Mouse (Mus musculus) left cerebral cortex, postnatal 25 days (tissue): Measurements from ENCODE around the gene Gm37240. TPM values are rescaled to one million over a fixed set of nuclear protein-coding genes. Genes with fewer than 3 reads are reported as not detected.
A peak's percentile ranks its signal among the peaks of the same experiment; 100 is the strongest.

Experiments used
- DNase-seq, 2 experiments: peaks; one replicate each; pipeline ENCODE4 v3.0.0; 2022; ENCODE audit warnings: low spot score in 2 of 2, mixed read lengths in 1 of 2
- intact Hi-C: fragments of 180-260 bp; cut with DNase I; formaldehyde crosslinking; loops from one replicate; pipeline ENCODE4 v1.15.1; 2025
- total RNA-seq, 2 experiments: library from RNA; stranded (reverse); gene quantifications; 2 replicates each; pipeline ENCODE4 v1.2.3; 2021

The Gm37240 gene
- total RNA-seq, 2 experiments from 2014 or later = 0.69 to 2.2 TPM

DNA sequence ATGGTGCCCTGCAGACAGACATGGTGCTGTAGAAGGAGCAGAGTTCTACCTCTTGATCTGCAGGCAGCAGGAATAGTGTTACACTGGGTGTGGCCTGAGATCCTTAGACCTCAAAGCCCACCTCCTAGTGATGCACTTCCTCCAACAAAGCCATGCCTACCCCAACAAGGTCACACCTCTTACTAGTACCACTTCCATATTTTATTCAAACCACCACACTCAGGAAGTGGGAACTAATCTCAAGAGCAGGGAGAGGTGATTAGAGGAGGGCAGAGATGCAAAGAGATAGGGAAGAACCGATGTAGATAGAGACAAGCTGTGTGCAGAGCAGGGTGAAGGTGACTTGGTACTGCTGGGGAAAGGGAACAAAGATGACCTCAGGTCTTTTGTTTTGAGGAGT lies 773.8 kb downstream of the Gm37240 start:
- DNase-seq = no peak
- intact Hi-C loops = no loop called here

DNA sequence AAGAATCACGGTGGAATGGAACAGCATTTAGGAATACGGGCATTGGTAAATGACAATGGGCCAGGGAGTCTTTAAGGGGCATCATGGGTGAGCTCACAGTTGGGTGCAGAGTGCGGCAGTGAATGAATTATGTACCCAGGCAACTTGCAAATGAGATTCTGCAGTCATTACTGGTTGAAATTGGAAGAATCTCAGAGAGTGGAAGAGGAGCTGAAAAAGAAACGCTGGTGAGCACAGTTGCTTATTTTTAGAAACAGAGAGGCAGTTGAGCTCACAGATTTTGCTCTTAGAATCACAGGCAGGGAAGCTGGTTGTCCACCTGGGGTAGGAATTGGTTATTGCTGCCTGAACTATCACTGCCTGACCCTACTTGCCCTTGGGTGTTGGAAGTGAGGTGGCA lies 776.6 kb downstream of the Gm37240 start:
- intact Hi-C loops = no loop called here
- DNase-seq = peak; percentile 28 to 76

DNA sequence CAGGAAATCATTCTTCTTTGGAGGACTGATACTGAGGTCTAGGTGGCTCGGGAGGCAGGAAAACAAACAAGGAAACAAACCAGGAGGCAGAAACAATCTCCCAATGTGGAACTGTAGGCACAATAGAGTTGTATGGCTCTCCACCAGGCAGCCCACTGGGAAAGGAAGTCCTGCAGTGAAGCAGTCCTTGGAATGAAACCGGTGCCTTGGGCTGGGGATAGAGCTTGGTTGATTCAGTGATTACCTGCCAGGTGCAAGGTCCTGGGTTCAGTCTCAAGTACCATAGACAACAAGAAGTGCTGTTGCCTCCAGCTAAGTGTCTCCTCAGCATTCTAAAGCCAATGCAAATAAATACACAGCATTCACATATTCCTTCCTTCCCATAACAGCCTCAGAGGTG lies 778.1 kb downstream of the Gm37240 start:
- no peak for DNase-seq
- intact Hi-C loops = loop anchor here (5.0 kb wide), 1 partner anchor 62 kb away; no protein-coding TSS in a partner anchor

DNA sequence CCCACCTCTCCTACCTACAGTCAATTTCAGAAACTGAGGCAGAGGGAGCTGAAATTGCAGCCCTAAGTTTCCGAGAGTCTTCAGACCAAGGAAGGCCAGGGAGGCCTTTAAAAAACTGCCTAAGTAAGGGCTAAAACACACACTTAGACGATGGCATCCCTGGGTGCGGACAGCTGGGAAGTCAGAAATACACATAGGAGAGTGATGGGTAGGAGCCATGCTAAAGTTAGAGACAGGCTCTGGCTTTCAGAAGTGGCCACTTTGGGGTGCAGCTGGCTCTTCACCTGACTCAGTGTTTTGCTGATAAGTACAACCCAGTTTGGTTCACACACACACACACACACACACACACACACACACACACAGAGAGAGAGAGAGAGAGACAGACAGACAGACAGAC lies 778.9 kb downstream of the Gm37240 start:
- peak in 1 of 2 experiments; percentile 65 for DNase-seq
- intact Hi-C loops = loop anchor here (5.0 kb wide), 1 partner anchor 61 kb away; no protein-coding TSS in a partner anchor

DNA sequence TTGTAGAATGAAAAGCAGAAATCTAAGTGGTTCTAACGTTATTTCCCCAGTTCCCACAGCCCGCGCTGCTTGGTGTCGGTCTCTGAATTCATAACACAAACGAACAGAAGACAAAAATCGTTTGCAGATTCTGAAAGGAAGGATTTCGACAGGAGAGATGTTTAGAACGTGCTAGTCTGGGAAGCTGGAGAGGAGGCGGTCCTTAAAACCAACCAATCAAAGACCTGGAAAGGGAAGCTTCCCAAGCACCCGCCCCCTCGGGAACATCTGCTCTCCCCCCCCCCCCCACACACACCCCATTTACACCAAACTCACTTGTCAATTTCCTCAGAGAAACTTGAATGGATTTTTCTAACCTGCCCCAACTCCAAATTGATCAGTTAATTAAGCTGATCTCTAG lies 780.4 kb downstream of the Gm37240 start:
- DNase-seq = peak in 1 of 2 experiments; percentile 48
- intact Hi-C loops = loop anchor here (5.0 kb wide), 1 partner anchor 60 kb away; no protein-coding TSS in a partner anchor

DNA sequence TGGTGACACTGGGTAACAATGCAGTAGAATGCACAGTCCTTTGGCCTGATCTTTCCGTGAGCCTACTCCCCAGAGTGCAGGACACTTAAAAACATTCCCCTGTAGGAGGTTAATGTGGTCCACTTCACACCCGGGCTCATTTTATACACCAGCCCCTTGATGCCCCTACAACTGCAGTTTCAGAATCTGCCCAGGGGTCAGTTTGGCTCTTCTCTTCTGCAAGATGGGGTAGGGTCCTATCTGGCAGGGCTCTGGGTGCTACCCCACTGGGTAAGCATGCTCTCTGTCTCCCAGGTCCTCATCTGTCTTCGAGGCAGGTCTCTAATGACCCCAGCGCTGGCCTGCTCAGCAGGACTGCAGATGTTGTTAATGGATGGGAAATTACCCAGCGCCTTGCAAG lies 783.0 kb downstream of the Gm37240 start:
- no peak for DNase-seq
- intact Hi-C loops = no loop called here

DNA sequence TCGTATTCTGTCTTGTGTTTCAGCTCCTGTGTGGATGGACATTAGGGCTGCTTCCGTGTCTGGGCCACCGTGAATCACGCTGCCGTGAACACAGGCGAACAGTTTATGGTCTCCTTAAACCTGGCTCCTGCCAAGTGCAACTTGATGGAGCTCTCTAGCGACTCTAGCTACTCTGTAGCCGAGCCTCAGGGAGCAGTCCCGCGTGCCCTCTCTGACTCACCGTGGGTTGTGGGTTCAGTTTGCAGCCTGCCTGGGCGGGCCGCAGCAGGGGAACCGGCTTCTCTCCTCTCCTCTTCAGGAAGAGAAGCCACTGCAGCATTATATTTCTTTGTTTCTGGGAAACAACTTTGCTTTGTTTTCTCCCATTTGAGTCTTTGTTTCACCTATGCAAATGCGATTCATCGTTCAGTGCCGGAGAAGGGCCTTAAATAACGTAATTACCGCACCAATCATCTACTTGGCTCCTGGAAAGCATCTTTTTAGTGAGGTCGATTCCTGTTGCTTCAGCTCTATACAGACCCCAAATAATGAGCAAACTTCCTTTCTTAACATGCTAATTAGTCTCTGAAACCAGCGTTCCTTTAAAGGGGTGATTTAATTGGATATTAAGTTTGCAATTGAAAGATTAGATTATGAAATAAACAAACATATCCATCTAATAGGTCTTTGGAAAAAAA lies 806.3 kb downstream of the Gm37240 start:
- intact Hi-C loops = no loop called here
- no peak for DNase-seq

DNA sequence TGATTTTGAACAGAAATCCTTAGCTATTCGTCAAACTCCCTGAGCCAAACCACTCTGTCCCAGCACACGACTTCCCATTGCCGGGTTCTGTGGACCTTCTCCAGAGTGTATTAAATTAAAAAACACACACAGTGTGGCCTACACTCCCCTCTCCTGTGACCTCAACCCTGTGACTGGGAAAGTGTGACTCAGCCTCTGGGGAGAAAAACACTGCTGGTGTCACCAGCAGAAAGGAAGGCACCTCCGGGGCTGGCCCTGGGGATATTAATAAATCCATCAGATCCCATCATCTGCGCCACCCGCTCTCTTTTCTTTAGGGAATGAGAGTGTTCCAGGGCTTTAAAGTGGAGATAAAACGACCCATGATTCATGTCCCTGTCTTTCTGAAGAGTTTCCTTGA lies 823.2 kb downstream of the Gm37240 start:
- intact Hi-C loops = no loop called here
- no peak for DNase-seq

DNA sequence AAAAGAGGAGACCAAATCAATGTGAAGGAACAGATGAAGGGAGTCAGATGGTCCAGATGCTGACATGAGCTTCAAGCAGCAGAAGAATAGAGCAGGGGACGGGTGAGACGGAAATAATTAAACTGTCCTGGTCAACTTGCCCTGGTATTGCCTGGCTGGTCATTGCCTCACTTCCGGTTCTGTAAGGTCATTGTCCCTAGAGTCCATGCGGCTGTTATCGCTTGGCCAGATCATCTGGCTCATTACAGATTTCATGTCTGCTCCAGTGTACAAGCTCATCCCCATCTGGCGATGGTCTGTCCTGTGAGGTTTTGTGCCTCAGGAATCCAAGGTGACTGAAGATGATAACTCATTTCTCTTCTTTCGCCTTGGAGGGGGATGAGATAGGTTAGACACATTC lies 827.2 kb downstream of the Gm37240 start:
- intact Hi-C loops = no loop called here
- DNase-seq = no peak

DNA sequence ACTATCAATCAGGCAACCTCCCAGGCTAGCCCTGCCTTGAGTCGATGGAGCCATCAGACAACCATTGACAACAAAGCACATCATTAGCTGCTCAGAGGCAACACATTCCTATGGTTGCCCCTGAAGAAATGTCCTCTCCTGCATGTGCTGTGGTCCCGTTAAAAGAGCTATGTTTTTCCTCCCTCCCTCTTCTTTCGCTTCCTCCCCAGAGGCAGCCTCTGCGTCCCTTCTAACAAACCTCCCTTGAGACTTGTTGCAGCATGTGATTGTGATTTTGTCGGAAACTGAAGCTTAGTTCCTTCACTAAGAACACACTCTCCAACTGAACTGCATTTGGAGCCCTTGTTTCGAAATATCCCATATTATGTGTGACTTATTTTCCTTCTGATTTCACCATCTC lies 830.1 kb downstream of the Gm37240 start:
- intact Hi-C loops = no loop called here
- no peak for DNase-seq

DNA sequence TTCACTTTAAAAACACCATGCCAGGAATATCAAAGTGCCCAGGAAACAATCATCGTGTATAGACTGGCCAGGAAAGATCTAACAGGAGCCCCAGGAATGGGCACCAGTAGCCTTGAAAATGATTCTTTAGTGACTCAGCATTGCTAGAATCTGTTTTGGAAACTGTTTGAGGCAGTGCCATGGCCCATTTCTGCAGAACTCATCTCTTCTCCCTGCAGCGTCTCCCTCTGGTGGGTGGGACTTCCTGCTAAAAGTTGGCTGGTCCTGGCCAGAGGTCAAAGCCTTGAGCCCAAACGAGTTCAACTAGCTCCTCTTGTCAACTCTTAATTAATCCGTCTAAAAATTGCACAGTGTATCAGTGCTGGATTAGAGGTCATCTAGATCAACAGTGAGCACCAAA lies 833.8 kb downstream of the Gm37240 start:
- DNase-seq = no peak
- intact Hi-C loops = no loop called here

DNA sequence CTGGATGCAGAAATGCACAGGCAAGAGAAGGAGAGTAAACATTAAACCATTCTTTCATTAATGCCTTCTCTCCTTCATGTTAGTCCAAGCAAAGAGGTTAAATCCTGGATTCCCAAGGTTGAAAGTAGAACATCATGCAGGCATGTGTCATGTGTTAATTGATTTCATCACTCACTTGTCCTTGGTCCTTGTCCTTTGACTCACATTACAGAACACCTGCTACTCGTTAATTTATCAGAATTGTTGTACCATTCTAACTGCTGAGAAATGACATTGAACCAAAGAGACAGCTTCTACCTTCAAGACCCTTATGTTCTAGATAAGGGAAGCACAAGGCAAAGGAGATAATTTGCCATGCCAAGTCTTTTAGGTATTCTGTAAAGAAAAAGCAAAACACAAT lies 835.1 kb downstream of the Gm37240 start:
- no peak for DNase-seq
- intact Hi-C loops = no loop called here

DNA sequence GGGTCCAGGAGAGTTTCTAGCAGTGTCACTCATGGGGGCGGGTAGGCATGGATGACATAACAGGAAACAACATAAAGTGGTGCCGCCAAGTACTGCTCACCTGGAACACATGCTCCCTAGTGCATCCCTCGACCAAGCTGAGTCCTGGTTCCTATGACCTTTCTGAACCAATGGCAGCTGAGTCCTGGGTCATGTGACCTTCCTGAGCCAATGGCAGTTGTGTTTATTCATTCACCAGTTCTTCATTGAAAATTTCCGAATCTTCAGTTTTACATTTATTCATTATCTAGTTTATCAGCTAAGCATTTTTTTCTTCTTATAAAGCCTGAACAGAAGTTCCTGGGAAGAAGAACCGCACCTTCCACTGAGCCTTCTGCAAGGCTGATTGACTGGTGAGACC lies 838.7 kb downstream of the Gm37240 start:
- intact Hi-C loops = loop anchor here (5.0 kb wide), 1 partner anchor 59 kb away; no protein-coding TSS in a partner anchor
- DNase-seq = no peak

DNA sequence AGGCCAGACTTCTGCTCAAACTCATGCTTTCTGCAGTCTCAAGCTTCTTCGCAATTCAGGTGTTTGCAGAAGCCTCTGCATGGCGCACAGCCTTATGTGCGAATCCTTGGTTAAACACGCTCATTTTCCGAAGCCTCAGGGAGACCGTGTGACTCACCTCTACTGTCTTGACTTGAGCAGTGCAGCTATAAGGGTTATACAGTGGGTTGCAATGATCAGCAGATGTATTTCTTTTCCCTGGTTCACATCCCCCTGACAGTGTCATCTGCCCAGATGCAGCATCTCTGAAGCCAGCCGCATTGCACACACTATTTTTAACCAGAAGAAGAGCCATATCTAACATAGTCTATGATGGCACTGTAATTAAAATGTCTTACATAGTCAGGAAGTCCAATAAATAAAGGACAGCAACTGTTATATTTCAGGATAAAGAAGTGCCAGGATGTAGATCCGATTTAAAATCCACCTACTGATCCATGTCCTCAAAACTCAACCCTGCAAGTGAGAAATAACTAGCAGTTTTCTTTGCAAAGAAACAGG lies 843.6 kb downstream of the Gm37240 start:
- DNase-seq = peak in 1 of 2 experiments; percentile 80
- intact Hi-C loops = loop anchor here (2.0 to 5.0 kb wide), 5 partner anchors 23 to 489 kb away; no protein-coding TSS in a partner anchor

DNA sequence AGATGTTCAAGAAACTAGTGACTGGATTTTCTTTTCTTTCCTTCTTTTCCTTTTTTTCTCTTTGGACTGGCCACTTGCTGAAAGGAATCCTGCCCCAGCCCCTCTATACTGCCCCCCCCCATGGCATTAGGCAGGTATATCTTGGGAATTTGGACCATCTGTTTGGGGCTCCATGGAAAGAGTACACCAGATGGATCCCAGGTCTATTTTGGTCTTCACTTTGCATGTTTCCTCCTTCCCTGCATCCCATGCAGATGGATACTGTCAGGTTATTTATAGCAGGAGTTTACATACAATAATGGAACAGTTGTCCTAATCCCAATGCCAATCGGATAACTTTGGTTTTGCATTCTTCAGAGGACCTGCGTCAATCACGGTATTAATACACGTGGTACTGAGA lies 845.2 kb downstream of the Gm37240 start:
- intact Hi-C loops = loop anchor here (2.0 to 5.0 kb wide), 3 partner anchors 145 to 490 kb away; no protein-coding TSS in a partner anchor
- DNase-seq = peak in 1 of 2 experiments; percentile 65

DNA sequence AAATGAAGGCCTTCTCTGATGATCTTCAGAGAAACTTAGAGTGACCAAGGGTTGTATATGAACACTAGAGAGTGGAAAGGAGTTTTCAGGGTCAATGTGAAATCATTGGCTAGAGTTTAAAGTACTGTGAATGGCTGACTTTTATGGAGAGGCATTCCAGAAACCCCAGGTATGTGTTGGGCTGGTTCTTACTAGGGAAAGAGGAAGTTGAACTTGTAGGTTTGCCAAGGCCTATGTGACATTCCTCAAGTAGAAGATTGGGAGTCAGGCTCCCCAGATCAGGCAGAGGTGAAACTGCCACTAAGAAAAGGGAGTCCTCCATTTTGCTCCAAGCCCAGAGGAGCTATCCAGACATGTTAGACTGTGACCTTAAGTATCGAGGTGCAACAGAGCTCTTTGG lies 858.2 kb downstream of the Gm37240 start:
- intact Hi-C loops = loop anchor here (5.0 to 10.0 kb wide), 2 partner anchors 158 to 636 kb away; no protein-coding TSS in a partner anchor
- DNase-seq = no peak

DNA sequence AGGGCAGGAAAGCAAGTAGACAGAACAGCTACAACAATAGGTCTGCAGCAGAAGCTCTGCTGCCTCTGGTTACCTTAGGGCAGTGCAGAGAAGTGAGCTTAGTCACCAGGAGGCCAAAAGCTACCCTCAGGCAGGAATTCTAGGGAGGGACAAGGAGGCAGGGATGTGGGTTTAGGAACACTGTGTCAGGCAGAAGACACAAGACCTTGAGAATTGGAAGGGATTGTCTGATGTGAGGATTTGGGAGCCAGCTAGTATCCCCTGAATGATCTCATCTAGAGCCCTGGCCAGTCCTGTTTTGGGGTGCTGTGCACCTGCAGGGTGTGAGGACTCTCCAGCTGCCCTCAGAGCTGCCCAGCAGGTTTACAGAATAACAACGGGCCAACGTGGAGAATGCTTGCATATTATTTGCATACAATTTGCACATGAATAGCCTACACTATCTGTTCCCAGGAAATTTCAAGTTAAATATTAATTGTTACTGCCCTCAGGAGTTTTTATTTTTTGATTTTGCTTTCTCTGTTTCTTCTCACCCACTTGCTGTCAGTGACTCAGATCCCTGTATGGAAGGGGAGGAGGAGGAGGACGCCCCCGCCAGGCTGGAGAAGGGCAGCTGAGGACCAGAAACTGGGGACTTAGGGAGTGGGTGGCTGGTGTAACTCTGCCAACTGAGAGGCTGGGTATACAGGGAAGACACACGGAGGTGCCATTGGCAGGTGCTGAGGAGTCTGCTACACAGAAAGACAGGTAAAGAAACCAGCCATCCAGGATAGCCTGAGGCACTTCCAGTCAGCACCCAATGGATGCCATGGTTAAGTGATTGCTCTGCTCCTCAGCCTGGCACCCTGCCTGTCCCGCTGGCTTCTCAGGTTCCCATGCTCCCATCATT lies 862.3 kb downstream of the Gm37240 start:
- peak; percentile 73 to 93 for DNase-seq
- intact Hi-C loops = loop anchor here (1.0 to 10.0 kb wide), 8 partner anchors 40 to 640 kb away; partner anchors contain the start of gene Gatb

DNA sequence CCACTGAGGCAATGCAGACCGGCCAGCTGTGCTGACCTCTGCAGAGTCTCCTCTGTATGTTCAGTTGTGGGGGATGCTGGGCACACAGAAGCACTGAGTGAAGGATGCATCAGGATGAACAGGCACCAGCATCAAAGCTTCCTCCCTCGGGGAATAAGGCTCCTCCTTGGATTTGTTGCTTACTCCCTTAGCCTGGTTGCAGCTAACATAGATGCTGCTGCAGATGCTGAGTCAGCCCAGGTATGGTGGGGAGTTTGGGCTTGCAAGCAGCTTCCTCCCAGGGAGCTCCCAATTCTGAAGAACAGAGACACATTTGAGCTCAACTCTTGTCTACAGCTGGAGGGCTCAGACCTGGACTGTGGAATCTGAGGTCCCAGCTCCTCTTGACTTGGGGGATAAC lies 863.1 kb downstream of the Gm37240 start:
- intact Hi-C loops = loop anchor here (2.0 to 10.0 kb wide), 6 partner anchors 39 to 641 kb away; partner anchors contain the start of gene Gatb
- DNase-seq = peak in 1 of 2 experiments; percentile 17

DNA sequence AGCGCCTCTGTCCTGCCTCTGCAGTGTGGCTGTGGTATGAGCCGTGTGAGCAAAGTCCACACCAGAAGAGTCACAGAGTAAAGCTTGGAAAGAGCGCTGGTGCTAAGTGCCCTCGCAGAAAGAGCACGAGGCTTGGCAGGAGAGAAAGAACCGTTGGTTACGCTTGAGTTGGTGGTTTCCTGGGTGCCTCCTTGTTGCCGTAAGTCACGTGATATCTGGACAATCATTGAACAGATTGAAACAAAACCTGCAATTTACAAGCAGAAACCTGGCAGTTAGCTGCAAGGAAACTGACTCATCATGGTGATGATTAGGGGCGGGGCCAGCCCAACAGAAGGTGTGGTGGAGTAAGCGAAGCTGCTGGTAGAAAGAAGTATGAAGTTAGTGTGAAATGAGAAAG lies 864.5 kb downstream of the Gm37240 start:
- DNase-seq = peak in 1 of 2 experiments; percentile 42
- intact Hi-C loops = loop anchor here (5.0 to 10.0 kb wide), 2 partner anchors 550 to 642 kb away; partner anchors contain the start of gene Gatb

DNA sequence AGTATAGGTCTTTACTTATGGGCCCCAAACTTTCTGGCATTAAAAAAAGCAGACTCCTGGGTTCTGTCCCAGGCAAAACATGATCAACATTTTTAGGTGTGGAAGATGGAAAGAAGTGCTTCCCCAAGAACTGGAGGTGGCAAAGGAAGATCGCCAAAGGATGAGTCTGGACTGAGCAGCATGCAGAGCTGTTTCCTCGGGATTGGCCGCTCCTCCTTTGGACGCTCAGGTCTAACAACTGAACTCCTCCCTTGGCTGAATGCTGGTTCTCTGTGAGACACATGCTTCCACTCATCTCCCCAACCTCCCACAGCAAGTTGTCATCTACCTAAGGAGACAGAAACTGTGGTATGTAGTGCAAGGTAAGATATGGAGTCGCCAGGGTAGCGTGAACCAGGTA lies 865.5 kb downstream of the Gm37240 start:
- peak in 1 of 2 experiments; percentile 57 for DNase-seq
- intact Hi-C loops = loop anchor here (2.0 to 10.0 kb wide), 3 partner anchors 23 to 643 kb away; partner anchors contain the start of gene Gatb
